Mouse (Mus musculus) lung, postnatal 0 days (tissue): ENCODE results near the gene Tm4sf1. TPM values are rescaled to one million over a fixed set of nuclear protein-coding genes. Genes with fewer than 3 reads are reported as not detected.
A peak's percentile ranks its signal among the peaks of the same experiment; 100 is the strongest.

Experiments
- ATAC-seq: fragments of 200-750 bp; cut with Nextera tagmentation; 2 replicates; pipeline ENCODE4 v1.8.0; 2017; ENCODE audit warnings: moderate library complexity
- DNase-seq: peaks from one replicate; pipeline ENCODE4 v3.0.0-alpha.2; 2016; ENCODE audit warnings: low spot score
- H3K27ac ChIP-seq: fragments of 300-500 bp; sonication (generic); 2 replicates; pipeline ENCODE4 v1.5.1; 2014; ENCODE audit warnings: antibody characterized with exemption, mild to moderate bottlenecking, low read length, mixed read lengths
- H3K27me3 ChIP-seq: fragments of 300-500 bp; sonication (generic); replicated peaks from 2 replicates; pipeline ENCODE4 v1.6.1; 2014; ENCODE audit warnings: low read length, mixed read lengths; ENCODE audit not compliant: insufficient read depth
- H3K36me3 ChIP-seq: fragments of 300-500 bp; sonication (generic); 2 replicates; pipeline ENCODE4 v1.6.1; 2014; ENCODE audit warnings: low read length, mixed read lengths; ENCODE audit not compliant: insufficient read depth
- H3K4me1 ChIP-seq: fragments of 300-500 bp; sonication (generic); 2 replicates; pipeline ENCODE4 v1.6.1; 2014; ENCODE audit warnings: antibody characterized with exemption, low read depth, low read length, mixed read lengths; ENCODE audit not compliant: insufficient read depth
- H3K4me2 ChIP-seq: fragments of 300-500 bp; sonication (generic); replicated peaks from 2 replicates; pipeline ENCODE4 v1.6.1; 2014; ENCODE audit warnings: low read depth, mild to moderate bottlenecking, low read length, moderate library complexity, mixed read lengths
- H3K4me3 ChIP-seq: fragments of 300-500 bp; sonication (generic); 2 replicates; pipeline ENCODE4 v1.5.1; 2014; ENCODE audit warnings: low read depth, low read length
- H3K9ac ChIP-seq: fragments of 300-500 bp; sonication (generic); replicated peaks from 2 replicates; pipeline ENCODE4 v1.6.1; 2014; ENCODE audit warnings: low read depth, mild to moderate bottlenecking
- H3K9me3 ChIP-seq: fragments of 300-500 bp; sonication (generic); 2 replicates; pipeline ENCODE4 v1.6.1; 2016; ENCODE audit warnings: low read length, mixed read lengths
- CTCF ChIP-seq: IDR thresholded peaks from 2 replicates; pipeline ENCODE4 v1.5.1; 2016; ENCODE audit warnings: antibody characterized with exemption, mild to moderate bottlenecking
- EP300 ChIP-seq: IDR thresholded peaks from 2 replicates; pipeline ENCODE4 v1.6.1; 2016; ENCODE audit warnings: antibody characterized with exemption, mild to moderate bottlenecking, control low read depth
- WGBS: fragments of 180-500 bp; shearing (Covaris S2); extraction: QIAGEN DNeasy Blood & Tissue Kit; methylation state at CpG from one replicate; pipeline ENCODE4 v1.1.7; 2014; 5-methylcytosine and 5-hydroxymethylcytosine counted together
- polyA plus RNA-seq: library from polyadenylated mRNA; unstranded; fragments of >200 nt; fragmentation: Nextera tagmentation; extraction: Ambion mirVana; gene quantifications from 2 replicates; pipeline ENCODE4 v1.2.1, GENCODE M21; 2015

Gene Tm4sf1
- polyA plus RNA-seq, 1 experiment from 2014 or later: 517 TPM

GRCm38 (mm10) chr3:57276821-57277220 lies 25.0 kb downstream of the Tm4sf1 start:
- Histone ChIP-seq H3K4me2 (no peak overlapping the region), H3K9ac (no peak overlapping the region), H3K4me1 (no peaks in the 10 kb centered on the region), H3K4me3 (no peak overlapping the region), H3K27me3 (no peaks in the 10 kb centered on the region), H3K27ac (peak overlapping the region; percentile 15; the same call in 1 of the 2 replicates), H3K9me3 (no peaks in the 10 kb centered on the region), H3K36me3 (no peaks in the 10 kb centered on the region)
- ATAC-seq (peak; percentile 43), DNase-seq (peak; percentile 66)
- WGBS: 59% methylated on average over 3 of the region's 3 CpGs
- no peak for TF ChIP-seq CTCF
- no peak for TF ChIP-seq EP300

GRCm38 (mm10) chr3:57268994-57269393 lies 32.8 kb downstream of the Tm4sf1 start:
- WGBS: 20% methylated on average over 2 of the region's 2 CpGs
- H3K4me3 ChIP-seq: no peak overlapping the region
- H3K4me2 ChIP-seq: no peak overlapping the region
- no peaks in the 10 kb centered on the region for H3K36me3 ChIP-seq
- H3K4me1 ChIP-seq: no peaks in the 10 kb centered on the region
- H3K27me3 ChIP-seq: no peaks in the 10 kb centered on the region
- H3K9me3 ChIP-seq: no peaks in the 10 kb centered on the region
- DNase-seq: peak; percentile 52
- H3K9ac ChIP-seq: no peak overlapping the region
- TF ChIP-seq EP300: peak; percentile 66
- TF ChIP-seq CTCF: no peak
- peak; percentile 80 for ATAC-seq
- H3K27ac ChIP-seq: no peak overlapping the region

GRCm38 (mm10) chr3:57267559-57268173 lies 34.1 kb downstream of the Tm4sf1 start:
- 24% methylated on average over 6 of the region's 6 CpGs for WGBS
- Histone ChIP-seq H3K4me1 (no peaks in the 10 kb centered on the region), H3K9me3 (no peaks in the 10 kb centered on the region), H3K36me3 (no peaks in the 10 kb centered on the region), H3K27me3 (no peaks in the 10 kb centered on the region), H3K4me2 (no peak overlapping the region), H3K9ac (no peak overlapping the region), H3K4me3 (no peak overlapping the region), H3K27ac (no peak overlapping the region)
- ATAC-seq: peak; percentile 71
- TF ChIP-seq EP300: no peak
- peak; percentile 93 for TF ChIP-seq CTCF
- DNase-seq: peak; percentile 68

GRCm38 (mm10) chr3:57253041-57253440 lies 48.7 kb downstream of the Tm4sf1 start:
- no peak for DNase-seq
- H3K9me3 ChIP-seq: no peaks in the 10 kb centered on the region
- no peak overlapping the region for H3K27ac ChIP-seq
- no peak for TF ChIP-seq EP300
- TF ChIP-seq CTCF: no peak
- no peak for ATAC-seq
- H3K4me3 ChIP-seq: no peak overlapping the region
- H3K9ac ChIP-seq: no peak overlapping the region
- H3K36me3 ChIP-seq: no peaks in the 10 kb centered on the region
- 66% methylated on average over 2 of the region's 2 CpGs for WGBS
- H3K27me3 ChIP-seq: no peaks in the 10 kb centered on the region
- no peaks in the 10 kb centered on the region for H3K4me1 ChIP-seq
- H3K4me2 ChIP-seq: no peak overlapping the region

- Histone ChIP-seq H3K9me3 (no peaks in the 10 kb centered on the region), H3K27me3 (no peaks in the 10 kb centered on the region), H3K9ac (no peak overlapping the region), H3K4me1 (no peaks in the 10 kb centered on the region), H3K27ac (no peak overlapping the region), H3K36me3 (no peaks in the 10 kb centered on the region), H3K4me2 (no peak overlapping the region), H3K4me3 (no peak overlapping the region)
- DNase-seq (peak; percentile 40), ATAC-seq (no peak)
- TF ChIP-seq EP300 (no peak), CTCF (no peak)
These were observed 49.2 kb downstream of the Tm4sf1 start for GRCm38 (mm10) chr3:57252551-57252950.

- no peak for DNase-seq
- H3K9me3 ChIP-seq: no peaks in the 10 kb centered on the region
These were observed 56.5 kb downstream of the Tm4sf1 start for GRCm38 (mm10) chr3:57245242-57245641.

More at GRCm38 (mm10) chr3:57245242-57245641, 56.5 kb downstream of the Tm4sf1 start:
- Histone ChIP-seq H3K4me1 (no peaks in the 10 kb centered on the region), H3K27ac (no peak overlapping the region), H3K4me2 (no peak overlapping the region), H3K9ac (no peak overlapping the region), H3K4me3 (no peak overlapping the region), H3K36me3 (no peaks in the 10 kb centered on the region), H3K27me3 (no peaks in the 10 kb centered on the region)
- no peak for ATAC-seq
- TF ChIP-seq EP300 (no peak), CTCF (no peak)
- WGBS: 48% methylated on average over 2 of the region's 2 CpGs

Other genes starting within 250 kb of the Tm4sf1 start
- gene Tm4sf4, start 123.3 kb upstream of the Tm4sf1 start, polyA plus RNA-seq: 0.08 and 0.13 TPM in 2 replicates